In genomic region chr2:62483550-62483949, GRCm38 (mm10) we compare ENCODE assay signal across 25 mouse cellular contexts. TPM values are rescaled to one million over a fixed set of nuclear protein-coding genes. Genes with fewer than 3 reads are reported as not detected.
"Had no signal": no experiment of that assay in that cellular context is flagged by ENCODE, and none has a peak within 500 bp of the region (broad histone marks: within the 10 kb centered on the region; RNA-seq: fewer than 3 reads in every experiment).

TSS of gene Gcg (minus strand) at chr2:62483650.

- ATAC-seq: liver, postnatal 0 days; lung, postnatal 0 days; midbrain, embryonic 15.5 days had no signal

- H3K27me3 ChIP-seq: kidney, embryonic 15.5 days; limb, embryonic 12.5 days; limb, embryonic 15.5 days; midbrain, embryonic 12.5 days; midbrain, embryonic 15.5 days; neural tube, embryonic 12.5 days; neural tube, embryonic 15.5 days had no signal

- H3K9me3 ChIP-seq: kidney, embryonic 15.5 days; limb, embryonic 12.5 days; limb, embryonic 15.5 days; midbrain, embryonic 12.5 days; midbrain, embryonic 15.5 days; neural tube, embryonic 12.5 days; neural tube, embryonic 15.5 days had no signal

- H3K27ac ChIP-seq: kidney, embryonic 15.5 days; limb, embryonic 12.5 days; limb, embryonic 15.5 days; liver, embryonic 14.5 days; macrophage; midbrain, embryonic 12.5 days; midbrain, embryonic 15.5 days; neural tube, embryonic 12.5 days; neural tube, embryonic 15.5 days had no signal

- H3K4me2 ChIP-seq: kidney, embryonic 15.5 days; limb, embryonic 12.5 days; limb, embryonic 15.5 days; liver, embryonic 11.5 days; lung, embryonic 14.5 days; midbrain, embryonic 12.5 days; midbrain, embryonic 15.5 days; neural tube, embryonic 12.5 days; neural tube, embryonic 15.5 days had no signal

- H3K4me3 ChIP-seq: kidney, embryonic 15.5 days; limb, embryonic 12.5 days; limb, embryonic 15.5 days; midbrain, embryonic 12.5 days; midbrain, embryonic 15.5 days; neural tube, embryonic 12.5 days; neural tube, embryonic 15.5 days had no signal

- H3K9ac ChIP-seq: kidney, embryonic 15.5 days; limb, embryonic 12.5 days; limb, embryonic 15.5 days; liver, embryonic 14.5 days; liver, postnatal 0 days; lung, embryonic 14.5 days; midbrain, embryonic 12.5 days; midbrain, embryonic 15.5 days; neural tube, embryonic 12.5 days; neural tube, embryonic 15.5 days had no signal

- H3K4me1 ChIP-seq: kidney, embryonic 15.5 days; limb, embryonic 12.5 days; limb, embryonic 15.5 days; midbrain, embryonic 12.5 days; neural tube, embryonic 12.5 days; neural tube, embryonic 15.5 days had no signal

- DNase-seq: kidney, adult 11 months; kidney, adult 8-10 months; kidney, postnatal 10 days; kidney, postnatal 36 days; left cerebral cortex, postnatal 4 days; liver, postnatal 0 days; lung, embryonic 14.5 days; right cerebral cortex, adult 18-20 months; right cerebral cortex, postnatal 14 days; right cerebral cortex, postnatal 4 days; thymus, adult 2 months; thymus, postnatal 14 days had no signal

- H3K36me3 ChIP-seq: kidney, embryonic 15.5 days; limb, embryonic 12.5 days; limb, embryonic 15.5 days; midbrain, embryonic 12.5 days; midbrain, embryonic 15.5 days; neural tube, embryonic 12.5 days; neural tube, embryonic 15.5 days had no signal

RNA-seq across cellular contexts. Expression of gene Gcg, which starts in this region (rescaled TPM):
- polyA plus RNA-seq: limb, embryonic 15.5 days; liver, postnatal 0 days; lung, embryonic 14.5 days; lung, postnatal 0 days; macrophage; neural tube, embryonic 12.5 days; spleen, adult 2 months; testis, adult 2 months had no signal
